Mouse (Mus musculus): Measurements from ENCODE around the gene Slx4.

DNA sequence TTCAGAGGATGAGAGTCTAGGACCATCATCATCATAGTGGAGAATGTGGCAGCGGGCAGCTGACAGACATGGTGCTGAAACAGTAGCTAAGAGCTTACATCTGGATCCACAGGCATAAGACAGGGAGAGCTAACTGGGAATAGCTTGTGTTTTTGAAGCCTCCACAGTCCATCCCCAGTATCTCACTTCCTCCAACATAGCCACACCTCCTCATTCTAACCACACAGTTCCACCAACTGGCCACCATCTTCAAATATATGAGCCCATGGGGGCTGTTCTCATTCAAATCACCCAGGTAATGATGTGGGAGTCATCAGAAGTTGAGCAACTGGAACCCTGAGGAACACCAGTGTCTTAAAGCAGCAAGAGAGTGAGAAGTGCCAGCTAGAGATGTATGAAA lies 52.4 kb downstream of the Slx4 start:
- TF ChIP-seq GATA2 (IDR thresholded peaks at IDR 0.05; ENCODE audit: borderline replicate concordance, low read depth, low read length): no peak
- no peak for TF ChIP-seq TAL1 (conservative IDR thresholded peaks at IDR 0.05; ENCODE audit: low read depth, low read length)

Measured in G1E (cell line).